In the genomic region with DNA sequence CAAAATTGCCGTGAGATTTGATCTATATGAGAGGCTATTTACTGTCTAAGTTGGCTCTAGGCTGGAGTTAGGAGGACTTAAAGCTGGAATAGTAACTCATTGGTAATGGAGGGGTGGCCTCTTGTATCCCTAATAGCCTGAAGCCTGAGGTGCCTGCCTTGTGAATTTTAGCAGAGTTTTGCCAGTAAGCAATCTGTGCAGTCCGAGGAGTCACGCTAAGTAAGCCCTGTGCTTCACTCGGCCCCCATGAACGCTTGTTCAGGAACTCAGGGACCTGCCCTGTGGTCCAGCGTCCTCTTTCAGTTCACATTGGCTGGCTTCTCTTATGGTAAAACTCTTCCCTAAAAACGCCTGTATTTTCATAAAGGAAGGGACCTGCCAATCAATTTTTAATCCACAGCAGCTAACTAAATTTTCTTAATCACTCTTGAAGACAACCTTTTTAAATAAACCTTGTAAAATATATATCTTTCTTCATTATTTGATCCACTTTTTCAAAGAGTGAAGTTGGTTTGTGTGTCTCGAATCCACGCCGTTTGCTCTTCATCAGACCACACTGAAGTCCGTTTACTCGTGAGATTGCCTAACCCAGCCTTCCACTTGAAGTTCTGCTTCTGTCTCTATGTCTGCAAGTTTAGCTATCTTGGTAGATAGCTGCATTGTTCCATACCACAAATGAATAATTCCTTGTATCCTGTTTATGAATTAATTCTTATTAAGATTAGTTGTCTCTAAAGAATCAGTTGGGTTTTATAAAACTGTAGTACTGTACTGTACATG, we compare ENCODE assay signal across 11 mouse cellular contexts. TPM values are rescaled to one million over a fixed set of nuclear protein-coding genes. Genes with fewer than 3 reads are reported as not detected.
A peak's percentile ranks its signal among the peaks of the same experiment; 100 is the strongest.
DNase-seq lines count a peak whose midpoint lies in the region; ATAC-seq and TF ChIP-seq lines count a peak whose summit lies in the region.
"Had no signal": no experiment of that assay in that cellular context is flagged by ENCODE, and none has a peak within 500 bp of the region (broad histone marks: within the 10 kb centered on the region; RNA-seq: fewer than 3 reads in every experiment).

No protein-coding gene starts in this region.

- H3K9me3 ChIP-seq in MEL (replicated peaks; ENCODE audit: insufficient read depth, low read length) = no peaks in the 10 kb centered on the region
- H3K9me3 ChIP-seq in intestine, embryonic 15.5 days = no peaks in the 10 kb centered on the region
- H3K9me3 ChIP-seq: hindbrain, embryonic 12.5 days; neural tube, embryonic 13.5 days had no signal

- H3K4me3 ChIP-seq in left cerebral cortex, adult 2 months = 0 out of 2 replicates have a peak overlapping the region, but pooled peaks have one; percentile 5
- H3K4me3 ChIP-seq in MEL (ENCODE audit: control insufficient read depth in 1 of 2, insufficient read depth in 1 of 2, low read depth in 2 of 2, low read length in 2 of 2) (peak overlapping the region; percentile 53 to 64), macrophage (ENCODE audit: inconsistent target) (peak overlapping the region; percentile 4; the same call in 1 of the 2 replicates)
- H3K4me3 ChIP-seq in intestine, embryonic 15.5 days (replicated peaks) = peak overlapping the region; percentile 28
- H3K4me3 ChIP-seq: hindbrain, embryonic 12.5 days; neural tube, embryonic 13.5 days had no signal

- peak overlapping the region; percentile 64 for H3K9ac ChIP-seq in MEL (ENCODE audit: control insufficient read depth, low read depth, low read length, poor library complexity, severe bottlenecking)
- peak overlapping the region; percentile 32 for H3K9ac ChIP-seq in intestine, embryonic 15.5 days
- H3K9ac ChIP-seq: forebrain, postnatal 0 days; hindbrain, embryonic 12.5 days; neural tube, embryonic 13.5 days had no signal

- TF ChIP-seq POLR2A in MEL (IDR thresholded peaks at IDR 0.05; ENCODE audit: control insufficient read depth in 1 of 2, insufficient read depth in 1 of 2, low read depth in 1 of 2, low read length in 2 of 2, poor library complexity in 1 of 2) = peak in 1 of 2 experiments; percentile 22; a peak in 1 of 4 replicates

- WGBS in intestine, embryonic 15.5 days = 53% methylated on average over 12 of the region's 12 CpGs
- 20% methylated on average over 12 of the region's 12 CpGs for WGBS in macrophage (ENCODE audit: missing documents)

- intact Hi-C loops in left cerebral cortex, adult 2 months (cut with DNase I) = no loop called here

- no peak for TF ChIP-seq RAD21 in MEL (IDR thresholded peaks at IDR 0.05; ENCODE audit: low read depth, low read length)

- no peak for DNase-seq in left cerebral cortex, adult 2 months (ENCODE audit: extremely low spot score in 1 of 2, low spot score in 2 of 2)
- no peak for DNase-seq in left cerebral cortex, adult 11 months (ENCODE audit: low spot score)
- peak; percentile 80 for DNase-seq in MEL (ENCODE audit: low read depth, low spot score)
- no peak for DNase-seq in left cerebral cortex, adult 18-20 months (ENCODE audit: low spot score in 2 of 2)
- no peak for DNase-seq in spleen, adult 12 weeks (ENCODE audit: low spot score)
- DNase-seq: forebrain, postnatal 0 days; layer of hippocampus, adult 9-11 months had no signal

- TF ChIP-seq CTCF in left cerebral cortex, adult 2 months (IDR thresholded peaks at IDR 0.05) = no peak
- TF ChIP-seq CTCF in MEL (IDR thresholded peaks at IDR 0.05 in 2 of 3, conservative IDR thresholded peaks at IDR 0.05 in 1 of 3; ENCODE audit: control insufficient read depth in 1 of 3, insufficient read depth in 1 of 3, low read depth in 2 of 3, low read length in 3 of 3, poor library complexity in 1 of 3, severe bottlenecking in 1 of 3) = no peak

- H3K79me2 ChIP-seq in MEL (ENCODE audit: control insufficient read depth, insufficient read depth, low read length, poor library complexity) (peaks cover 18% of the 10 kb centered on the region), macrophage (ENCODE audit: inconsistent target) (no peaks in the 10 kb centered on the region)

- peak overlapping the region; percentile 24 for H3K4me2 ChIP-seq in intestine, embryonic 15.5 days (replicated peaks)
- H3K4me2 ChIP-seq: hindbrain, embryonic 12.5 days; neural tube, embryonic 13.5 days had no signal

- peaks cover 0 to 16% of the 10 kb centered on the region in 2 experiments; a peak in 2 of 4 replicates for H3K36me3 ChIP-seq in MEL (ENCODE audit: control insufficient read depth in 1 of 2, insufficient read depth in 2 of 2, low read length in 2 of 2)
- no peaks in the 10 kb centered on the region for H3K36me3 ChIP-seq in intestine, embryonic 15.5 days
- H3K36me3 ChIP-seq in macrophage (ENCODE audit: inconsistent target) = no peaks in the 10 kb centered on the region
- H3K36me3 ChIP-seq: hindbrain, embryonic 12.5 days; neural tube, embryonic 13.5 days had no signal

- H3K27me3 ChIP-seq in MEL (ENCODE audit: control insufficient read depth in 1 of 2, insufficient read depth in 2 of 2, low read length in 2 of 2) = peaks cover 6 to 11% of the 10 kb centered on the region in 2 experiments; a peak in 3 of 4 replicates
- no peaks in the 10 kb centered on the region for H3K27me3 ChIP-seq in intestine, embryonic 15.5 days (replicated peaks)

- H3K27ac ChIP-seq in left cerebral cortex, adult 2 months = no peak overlapping the region
- peak overlapping the region; percentile 75 for H3K27ac ChIP-seq in MEL (ENCODE audit: control insufficient read depth, low read depth, low read length)
- H3K27ac ChIP-seq in intestine, embryonic 15.5 days = no peak overlapping the region
- peak overlapping the region; percentile 45 for H3K27ac ChIP-seq in macrophage
- H3K27ac ChIP-seq: hindbrain, embryonic 12.5 days; neural tube, embryonic 13.5 days had no signal

- no peak for ATAC-seq in intestine, embryonic 15.5 days
- ATAC-seq: forebrain, postnatal 0 days had no signal

- H3K4me1 ChIP-seq in MEL (ENCODE audit: control insufficient read depth in 1 of 2, insufficient read depth in 2 of 2, low read length in 2 of 2) = peaks cover 3 to 7% of the 10 kb centered on the region in 2 experiments; a peak in 3 of 4 replicates
- H3K4me1 ChIP-seq in intestine, embryonic 15.5 days (replicated peaks) = no peaks in the 10 kb centered on the region

- TF ChIP-seq EP300 in MEL (IDR thresholded peaks at IDR 0.05; ENCODE audit: low read depth in 1 of 2, low read length in 2 of 2) = no peak; a peak in 1 of 4 replicates

TF ChIP-seq in MEL, 35 proteins besides CTCF, POLR2A, EP300 and RAD21:
- no peak for TF ChIP-seq ZMIZ1 (IDR thresholded peaks at IDR 0.05; ENCODE audit: low read depth, low read length)
- TF ChIP-seq KAT2A (conservative IDR thresholded peaks at IDR 0.05; ENCODE audit: low read depth, low read length) = no peak
- TF ChIP-seq TBP (IDR thresholded peaks at IDR 0.05; ENCODE audit: low read depth, low read length) = peak; percentile 50; the same call in 1 of the 2 replicates
- TF ChIP-seq TCF12 (IDR thresholded peaks at IDR 0.05; ENCODE audit: low read depth, low read length) = no peak
- peak; percentile 35; the same call in 1 of the 2 replicates for TF ChIP-seq SIN3A (IDR thresholded peaks at IDR 0.05; ENCODE audit: low read length)

RNA-seq across cellular contexts. Expression of a gene that starts 3.9 kb away (rescaled TPM):
- total RNA-seq in left cerebral cortex, adult 2 months (2021) = 1 to 10 TPM; 1.7 to 2.8 TPM
- 12.9 and 17.3 TPM in 2 replicates for total RNA-seq in MEL (2012; rRNA removed)
- 10 to 100 TPM in 1 of 2 experiments, not detected in 1; 14.6 TPM for polyA plus RNA-seq in MEL (2012; ENCODE audit: insufficient read depth in 1 of 2, insufficient read length in 2 of 2, low read depth in 1 of 2, low replicate concordance in 2 of 2, missing spikeins in 1 of 2)
- polyA plus RNA-seq in intestine, embryonic 15.5 days (2015; fragmentation: Nextera tagmentation; extraction: Ambion mirVana) = 14.1 and 14.7 TPM in 2 replicates
- 1 to 10 TPM in 20 of 26 experiments, under 1 TPM in 5, not detected in 1; 0.34 to 6.4 (median 2.0) TPM for total RNA-seq in macrophage (2018; cell fraction: chromatin; rRNA removed)
- 1 to 10 TPM in 12 of 26 experiments, under 1 TPM in 14; 0.27 to 1.8 (median 0.98) TPM for total RNA-seq in macrophage (2018; cell fraction: cytosol; rRNA removed)
- 1 to 10 TPM in 23 of 26 experiments, under 1 TPM in 3; 0.92 to 8.1 (median 2.5) TPM for total RNA-seq in macrophage (2018; cell fraction: nucleus; rRNA removed)
- 0.70 to 0.96 TPM (median 0.83 TPM) in 3 replicates for polyA plus RNA-seq in macrophage (2018)
- 1 to 10 TPM; 2.1 to 2.2 TPM for total RNA-seq in left cerebral cortex, adult 18-20 months (2021)

RNA-seq across cellular contexts. Expression of a gene that starts 49.5 kb away (rescaled TPM):
- under 1 TPM; 0.54 to 0.77 TPM for total RNA-seq in left cerebral cortex, adult 2 months (2021)
- not detected in 2 replicates for total RNA-seq in MEL (2012; rRNA removed)
- polyA plus RNA-seq in MEL (2012; ENCODE audit: insufficient read depth in 1 of 2, insufficient read length in 2 of 2, low read depth in 1 of 2, low replicate concordance in 2 of 2, missing spikeins in 1 of 2) (under 1 TPM in 1 of 2 experiments, not detected in 1; 0.03 TPM), macrophage (2018) (not detected in 3 replicates)
- 0.15 and 0.29 TPM in 2 replicates for polyA plus RNA-seq in intestine, embryonic 15.5 days (2015; fragmentation: Nextera tagmentation; extraction: Ambion mirVana)
- total RNA-seq in macrophage (2018; cell fraction: chromatin; rRNA removed) = under 1 TPM in 21 of 26 experiments, not detected in 5; 0.15 to 0.93 (median 0.44) TPM
- under 1 TPM in 5 of 26 experiments, not detected in 21; 0.05 to 0.10 (median 0.07) TPM for total RNA-seq in macrophage (2018; cell fraction: cytosol; rRNA removed)
- total RNA-seq in macrophage (2018; cell fraction: nucleus; rRNA removed) = under 1 TPM in 21 of 26 experiments, not detected in 5; 0.12 to 0.61 (median 0.34) TPM
- total RNA-seq in left cerebral cortex, adult 18-20 months (2021) = under 1 TPM; 0.49 to 0.58 TPM

Comparison
In these comparisons a context has a peak if more than half of its experiments do, and no peak if none do; other contexts are left out.
1. H3K27ac ChIP-seq: peak in MEL (single experiment) and macrophage (single experiment); none in left cerebral cortex, adult 2 months (single experiment) and intestine, embryonic 15.5 days (single experiment).
2. H3K4me3 ChIP-seq: peak in every context shown above with its lines; median percentile 58 in MEL; 28 in intestine, embryonic 15.5 days; 5 in left cerebral cortex, adult 2 months; 4 in macrophage.